Mouse (Mus musculus): ENCODE data around the gene H2-Oa. TPM values are rescaled to one million over a fixed set of nuclear protein-coding genes. Genes with fewer than 3 reads are reported as not detected.
"Not testable (repeated sequence)": the region's sequence is repeated elsewhere in the genome, so short reads cannot be mapped to it uniquely, and the experiment has no call there.

H2-Oa gene
- total RNA-seq, 2 experiments from 2014 or later, result not detected

- DNase-seq, result no peak
These were observed 51.3 kb downstream of the H2-Oa start for GRCm38 (mm10) chr17:34143461-34143860.

- not testable (repeated sequence) for DNase-seq
These were observed 52.1 kb downstream of the H2-Oa start for GRCm38 (mm10) chr17:34144221-34144620.

Other genes starting within 250 kb of the H2-Oa start
- gene Cd320, start 249.2 kb upstream of the H2-Oa start, total RNA-seq (2021), result 10 to 100 TPM; 15.6 to 20.7 TPM
- gene Gm7029, start 218.5 kb upstream of the H2-Oa start, total RNA-seq (2021), result not detected
- 1 to 10 TPM in 1 of 2 experiments, under 1 TPM in 1; 0.95 to 1.0 TPM for gene Kifc1, start 201.7 kb upstream of the H2-Oa start, total RNA-seq (2021)
- not detected for gene Platr17, start 187.2 kb upstream of the H2-Oa start, total RNA-seq (2021)
- 10 to 100 TPM; 10.2 to 11.7 TPM for gene Daxx, start 182.9 kb upstream of the H2-Oa start, total RNA-seq (2021)
- 10 to 100 TPM; 31.2 to 41.2 TPM for gene Tapbp, start 176.4 kb upstream of the H2-Oa start, total RNA-seq (2021)
- gene Zbtb22, start 176.4 kb upstream of the H2-Oa start, total RNA-seq (2021), result 10 to 100 TPM; 11.1 to 11.3 TPM
- gene Rgl2, start 162.8 kb upstream of the H2-Oa start, total RNA-seq (2021), result 10 to 100 TPM; 27.3 to 28.5 TPM
- 10 to 100 TPM; 52.3 to 55.8 TPM for gene Pfdn6, start 152.0 kb upstream of the H2-Oa start, total RNA-seq (2021)
- gene Wdr46, start 151.7 kb upstream of the H2-Oa start, total RNA-seq (2021), result 10 to 100 TPM in 1 of 2 experiments, 1 to 10 TPM in 1; 9.7 to 11.6 TPM
- 1 to 10 TPM; 1.8 to 1.9 TPM for gene B3galt4, start 140.9 kb upstream of the H2-Oa start, total RNA-seq (2021)
- 10 to 100 TPM; 27.2 to 28.8 TPM for gene Vps52, start 136.5 kb upstream of the H2-Oa start, total RNA-seq (2021)
- gene Rps18, start 136.3 kb upstream of the H2-Oa start, total RNA-seq (2021), result 100 to 1,000 TPM; 330 to 347 TPM
- gene H2-K1, start 92.0 kb upstream of the H2-Oa start, total RNA-seq (2021), result 10 to 100 TPM; 22.8 to 48.2 TPM
- 10 to 100 TPM; 10.1 to 12.3 TPM for gene Ring1, start 67.7 kb upstream of the H2-Oa start, total RNA-seq (2021)
- gene H2-Ke6, start 64.3 kb upstream of the H2-Oa start, total RNA-seq (2021), result 10 to 100 TPM; 52.7 to 59.9 TPM
- 10 to 100 TPM; 41.5 to 45.7 TPM for gene Slc39a7, start 60.7 kb upstream of the H2-Oa start, total RNA-seq (2021)
- 10 to 100 TPM; 34.9 to 36.3 TPM for gene Rxrb, start 60.5 kb upstream of the H2-Oa start, total RNA-seq (2021)
- gene Col11a2, start 52.9 kb upstream of the H2-Oa start, total RNA-seq (2021), result 10 to 100 TPM in 1 of 2 experiments, 1 to 10 TPM in 1; 6.5 to 16.7 TPM
- gene H2-DMa, start 27.2 kb downstream of the H2-Oa start, total RNA-seq (2021), result 1 to 10 TPM; 2.8 to 3.1 TPM
- gene Brd2, start 30.3 kb downstream of the H2-Oa start, total RNA-seq (2021), result 10 to 100 TPM; 66.7 to 69.1 TPM
- under 1 TPM; 0.28 to 0.67 TPM for gene H2-DMb2, start 51.0 kb downstream of the H2-Oa start, total RNA-seq (2021)
- gene H2-DMb1, start 60.7 kb downstream of the H2-Oa start, total RNA-seq (2021), result 1 to 10 TPM in 1 of 2 experiments, under 1 TPM in 1; 0.43 to 1.2 TPM
- gene Tap1, start 95.2 kb downstream of the H2-Oa start, total RNA-seq (2021), result 1 to 10 TPM; 1.4 to 1.5 TPM
- gene Psmb9, start 95.4 kb downstream of the H2-Oa start, total RNA-seq (2021), result 1 to 10 TPM; 1.3 to 3.1 TPM
- 1 to 10 TPM; 2.9 to 4.8 TPM for gene Psmb8, start 105.4 kb downstream of the H2-Oa start, total RNA-seq (2021)
- 1 to 10 TPM; 4.3 to 5.1 TPM for gene Tap2, start 111.2 kb downstream of the H2-Oa start, total RNA-seq (2021)
- under 1 TPM in 1 of 2 experiments, not detected in 1; 0.13 TPM for gene H2-Ob, start 146.6 kb downstream of the H2-Oa start, total RNA-seq (2021)
- gene H2-Ab1, start 165.3 kb downstream of the H2-Oa start, total RNA-seq (2021), result 1 to 10 TPM; 2.7 to 3.3 TPM
- gene H2-Aa, start 195.5 kb downstream of the H2-Oa start, total RNA-seq (2021), result 1 to 10 TPM; 4.4 to 4.5 TPM
- 1 to 10 TPM; 3.9 to 5.5 TPM for gene H2-Eb1, start 213.5 kb downstream of the H2-Oa start, total RNA-seq (2021)
- not detected for gene H2-Eb2, start 233.3 kb downstream of the H2-Oa start, total RNA-seq (2021)